Mouse (Mus musculus): Measurements from ENCODE around the gene Josd1. TPM values are rescaled to one million over a fixed set of nuclear protein-coding genes. Genes with fewer than 3 reads are reported as not detected.
A peak's percentile ranks its signal among the peaks of the same experiment; 100 is the strongest.

The Josd1 gene
- polyA plus RNA-seq, 1 experiment, result 40.6 TPM

DNA sequence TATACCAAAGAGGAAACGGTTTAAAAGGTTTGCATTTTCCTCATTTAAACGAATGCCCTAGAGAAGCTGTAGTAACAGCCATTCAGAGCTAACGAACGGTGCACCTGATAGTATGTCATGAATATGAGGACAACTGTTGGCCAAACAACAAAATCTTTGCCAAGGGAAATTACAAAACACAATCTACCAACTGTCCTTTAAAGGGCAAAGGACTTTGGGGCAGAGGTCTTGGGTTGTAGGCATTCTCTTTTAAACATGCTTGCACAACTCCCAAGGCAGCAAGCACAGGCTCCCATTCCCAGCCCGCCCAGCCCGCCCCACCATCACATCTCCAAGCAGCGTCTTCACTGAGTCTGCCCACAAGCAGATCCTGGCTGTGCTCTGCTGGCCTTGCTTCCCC lies 43.8 kb upstream of the Josd1 start:
- H3K79me2 ChIP-seq (ENCODE audit: control insufficient read depth, insufficient read depth), result no peaks in the 10 kb centered on the region
- no peaks in the 10 kb centered on the region for H3K27me3 ChIP-seq (ENCODE audit: control insufficient read depth, insufficient read depth, insufficient read length)
- H3ac ChIP-seq (ENCODE audit: control insufficient read depth, insufficient read length), result no peak overlapping the region
- peaks cover 56% of the 10 kb centered on the region for H3K36me3 ChIP-seq (ENCODE audit: control insufficient read depth, insufficient read depth)
- H3K4me2 ChIP-seq (ENCODE audit: low read depth), result no peak overlapping the region
- TF ChIP-seq MYOD1 (IDR thresholded peaks at IDR 0.05; ENCODE audit: control insufficient read depth in 1 of 3, insufficient read length in 2 of 3, low read depth in 2 of 3) (no peak), USF1 (IDR thresholded peaks at IDR 0.05; ENCODE audit: low read depth) (no peak), POLR2AphosphoS2 (IDR thresholded peaks at IDR 0.05; ENCODE audit: insufficient read length, low read depth) (no peak), TCF12 (IDR thresholded peaks at IDR 0.05; ENCODE audit: insufficient read depth, poor library complexity, severe bottlenecking) (no peak), CEBPB (IDR thresholded peaks at IDR 0.05; ENCODE audit: insufficient read depth, poor library complexity, severe bottlenecking) (no peak), REST (IDR thresholded peaks at IDR 0.05; ENCODE audit: insufficient read depth, insufficient read length) (no peak), SRF (IDR thresholded peaks at IDR 0.05; ENCODE audit: control insufficient read depth, insufficient read length, low read depth) (no peak), TCF3 (IDR thresholded peaks at IDR 0.05; ENCODE audit: insufficient read length, low read depth) (no peak), E2F4 (IDR thresholded peaks at IDR 0.05; ENCODE audit: insufficient read depth) (no peak), MAX (IDR thresholded peaks at IDR 0.05; ENCODE audit: low read depth) (no peak), MYOG (IDR thresholded peaks at IDR 0.05; ENCODE audit: control insufficient read depth in 1 of 3, insufficient read depth in 1 of 3, insufficient read length in 2 of 3, low read depth in 2 of 3) (no peak), POLR2A (IDR thresholded peaks at IDR 0.05; ENCODE audit: insufficient read length, low read depth) (no peak)
- no peak overlapping the region for H3K4me3 ChIP-seq

DNA sequence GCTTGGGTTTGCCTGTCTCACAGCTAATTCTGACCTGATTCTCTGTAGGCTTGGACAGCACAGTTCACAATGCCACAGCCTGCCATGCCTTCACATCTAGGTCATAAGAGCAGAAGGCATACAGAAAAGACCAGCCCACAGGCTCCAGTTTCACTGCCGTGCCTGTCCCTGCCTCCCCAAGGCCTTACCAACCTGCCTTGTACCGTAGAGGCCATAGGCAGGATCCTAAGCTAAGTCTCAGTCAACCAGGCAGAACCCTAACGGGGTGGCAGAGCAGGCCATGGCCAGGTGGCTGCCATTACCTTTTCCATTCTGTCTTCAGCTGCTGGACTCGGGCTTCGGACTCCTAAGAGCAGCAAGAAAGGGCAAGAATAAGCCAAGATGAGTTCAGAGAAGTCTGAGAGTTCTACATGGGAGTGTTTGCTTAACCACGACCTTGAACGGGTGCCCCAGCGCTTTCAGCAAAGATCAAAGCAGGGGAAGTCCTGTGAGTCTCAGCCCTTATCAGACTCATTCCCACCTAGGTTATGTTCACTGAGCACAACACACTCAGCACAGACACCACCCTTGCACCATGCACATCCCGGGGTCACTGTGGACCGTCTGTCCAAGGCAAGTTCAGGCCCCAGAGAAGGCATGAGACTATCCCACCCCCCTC lies 41.1 kb upstream of the Josd1 start:
- H3K36me3 ChIP-seq (ENCODE audit: control insufficient read depth, insufficient read depth), result peaks cover 56% of the 10 kb centered on the region
- H3K4me2 ChIP-seq (ENCODE audit: low read depth), result no peak overlapping the region
- no peak overlapping the region for H3ac ChIP-seq (ENCODE audit: control insufficient read depth, insufficient read length)
- TF ChIP-seq TCF12 (IDR thresholded peaks at IDR 0.05; ENCODE audit: insufficient read depth, poor library complexity, severe bottlenecking), result no peak
- no peak for TF ChIP-seq MYOG (IDR thresholded peaks at IDR 0.05; ENCODE audit: control insufficient read depth in 1 of 3, insufficient read depth in 1 of 3, insufficient read length in 2 of 3, low read depth in 2 of 3)
- no peak for TF ChIP-seq TCF3 (IDR thresholded peaks at IDR 0.05; ENCODE audit: insufficient read length, low read depth)
- no peak for TF ChIP-seq POLR2AphosphoS2 (IDR thresholded peaks at IDR 0.05; ENCODE audit: insufficient read length, low read depth)
- no peak for TF ChIP-seq POLR2A (IDR thresholded peaks at IDR 0.05; ENCODE audit: insufficient read length, low read depth)
- no peak for TF ChIP-seq MAX (IDR thresholded peaks at IDR 0.05; ENCODE audit: low read depth)
- no peak for TF ChIP-seq E2F4 (IDR thresholded peaks at IDR 0.05; ENCODE audit: insufficient read depth)
- no peak for TF ChIP-seq CEBPB (IDR thresholded peaks at IDR 0.05; ENCODE audit: insufficient read depth, poor library complexity, severe bottlenecking)
- no peak for TF ChIP-seq MYOD1 (IDR thresholded peaks at IDR 0.05; ENCODE audit: control insufficient read depth in 1 of 3, insufficient read length in 2 of 3, low read depth in 2 of 3)
- TF ChIP-seq REST (IDR thresholded peaks at IDR 0.05; ENCODE audit: insufficient read depth, insufficient read length), result no peak
- no peak for TF ChIP-seq SRF (IDR thresholded peaks at IDR 0.05; ENCODE audit: control insufficient read depth, insufficient read length, low read depth)
- no peak for TF ChIP-seq USF1 (IDR thresholded peaks at IDR 0.05; ENCODE audit: low read depth)
- H3K27me3 ChIP-seq (ENCODE audit: control insufficient read depth, insufficient read depth, insufficient read length), result no peaks in the 10 kb centered on the region
- H3K4me3 ChIP-seq, result no peak overlapping the region
- no peaks in the 10 kb centered on the region for H3K79me2 ChIP-seq (ENCODE audit: control insufficient read depth, insufficient read depth)

DNA sequence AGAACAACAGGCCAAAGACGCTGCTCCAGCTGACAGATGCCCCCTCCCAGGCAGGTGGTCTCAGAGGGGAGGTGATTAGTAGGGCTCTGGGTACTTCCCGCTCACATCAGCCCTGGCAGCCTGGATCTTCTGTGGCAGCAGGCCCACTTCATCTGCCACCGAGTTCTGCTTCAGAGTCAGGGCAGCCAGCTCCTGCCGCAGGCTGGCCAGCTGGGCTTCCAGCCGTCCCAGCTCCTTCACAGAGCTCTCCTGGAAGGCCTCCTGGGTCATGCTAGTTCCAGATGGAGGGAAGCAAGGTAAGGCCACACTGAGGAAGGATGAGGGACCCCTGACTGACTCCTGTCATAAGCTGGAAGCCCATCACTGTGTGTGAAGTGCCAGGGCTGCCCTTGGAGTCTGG lies 40.6 kb upstream of the Josd1 start:
- Histone ChIP-seq H3K4me2 (ENCODE audit: low read depth) (no peak overlapping the region), H3ac (ENCODE audit: control insufficient read depth, insufficient read length) (no peak overlapping the region), H3K4me3 (no peak overlapping the region), H3K36me3 (ENCODE audit: control insufficient read depth, insufficient read depth) (peaks cover 54% of the 10 kb centered on the region), H3K27me3 (ENCODE audit: control insufficient read depth, insufficient read depth, insufficient read length) (no peaks in the 10 kb centered on the region), H3K79me2 (ENCODE audit: control insufficient read depth, insufficient read depth) (no peaks in the 10 kb centered on the region)
- TF ChIP-seq POLR2AphosphoS2 (IDR thresholded peaks at IDR 0.05; ENCODE audit: insufficient read length, low read depth) (no peak), USF1 (IDR thresholded peaks at IDR 0.05; ENCODE audit: low read depth) (no peak), TCF3 (IDR thresholded peaks at IDR 0.05; ENCODE audit: insufficient read length, low read depth) (no peak), E2F4 (IDR thresholded peaks at IDR 0.05; ENCODE audit: insufficient read depth) (no peak)

DNA sequence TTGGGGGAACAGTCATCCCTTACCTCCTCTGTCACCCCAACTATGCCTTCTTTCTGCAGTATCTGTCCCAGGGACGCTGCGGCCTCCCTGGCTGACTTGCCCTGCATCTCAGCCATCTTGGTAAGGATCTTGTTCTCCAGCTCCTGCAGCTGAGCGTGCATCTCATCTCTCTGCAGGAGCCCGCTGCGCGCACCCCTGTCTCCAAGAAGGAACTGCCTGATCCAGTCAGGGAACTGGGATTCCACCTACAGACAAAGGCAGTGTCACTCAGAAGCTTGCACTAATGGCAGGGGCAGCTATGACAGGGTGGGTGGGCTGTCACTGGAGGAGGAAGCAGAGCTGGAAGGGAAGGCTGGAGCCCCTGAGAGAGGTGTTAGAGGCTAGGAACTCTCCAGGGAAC lies 40.1 kb upstream of the Josd1 start:
- Histone ChIP-seq H3K36me3 (ENCODE audit: control insufficient read depth, insufficient read depth) (peaks cover 49% of the 10 kb centered on the region), H3K79me2 (ENCODE audit: control insufficient read depth, insufficient read depth) (no peaks in the 10 kb centered on the region), H3ac (ENCODE audit: control insufficient read depth, insufficient read length) (no peak overlapping the region), H3K27me3 (ENCODE audit: control insufficient read depth, insufficient read depth, insufficient read length) (no peaks in the 10 kb centered on the region), H3K4me3 (no peak overlapping the region), H3K4me2 (ENCODE audit: low read depth) (no peak overlapping the region)
- TF ChIP-seq USF1 (IDR thresholded peaks at IDR 0.05; ENCODE audit: low read depth), result no peak
- TF ChIP-seq POLR2A (IDR thresholded peaks at IDR 0.05; ENCODE audit: insufficient read length, low read depth), result peak; percentile 15

DNA sequence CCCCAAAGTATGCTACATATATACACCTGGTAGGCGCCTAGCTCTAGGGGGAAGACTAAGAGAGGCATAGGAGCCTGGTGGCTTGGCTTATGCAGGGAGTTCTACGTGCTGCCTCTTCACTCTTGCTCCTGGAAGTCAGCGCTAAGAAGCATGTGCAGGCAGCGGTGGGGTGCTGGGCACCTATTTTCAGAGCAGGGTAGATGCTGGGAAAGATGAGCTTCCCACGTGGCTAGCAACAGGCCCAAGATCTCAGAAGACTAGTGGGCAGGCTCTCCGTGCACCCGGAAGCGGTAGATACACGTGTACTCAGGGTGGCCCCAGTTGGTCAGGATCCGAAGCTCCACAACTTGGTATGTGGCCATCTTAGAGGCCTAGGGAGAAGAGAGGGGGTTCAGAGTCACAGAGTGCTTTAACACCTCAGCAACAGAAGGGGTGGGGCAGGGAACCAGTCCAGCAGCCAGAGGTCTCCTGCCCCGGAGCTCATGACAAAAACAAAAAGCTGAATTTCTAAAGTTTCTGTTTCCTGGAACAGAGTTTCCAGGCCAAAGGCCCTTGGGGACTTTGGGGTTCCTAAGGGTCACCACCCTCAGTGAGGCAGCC lies 37.6 kb upstream of the Josd1 start:
- Histone ChIP-seq H3K4me3 (no peak overlapping the region), H3K27me3 (ENCODE audit: control insufficient read depth, insufficient read depth, insufficient read length) (no peaks in the 10 kb centered on the region), H3K36me3 (ENCODE audit: control insufficient read depth, insufficient read depth) (peaks cover 34% of the 10 kb centered on the region), H3K79me2 (ENCODE audit: control insufficient read depth, insufficient read depth) (no peaks in the 10 kb centered on the region), H3ac (ENCODE audit: control insufficient read depth, insufficient read length) (no peak overlapping the region), H3K4me2 (ENCODE audit: low read depth) (no peak overlapping the region)
- TF ChIP-seq POLR2AphosphoS2 (IDR thresholded peaks at IDR 0.05; ENCODE audit: insufficient read length, low read depth) (no peak), MYOG (IDR thresholded peaks at IDR 0.05; ENCODE audit: control insufficient read depth in 1 of 3, insufficient read depth in 1 of 3, insufficient read length in 2 of 3, low read depth in 2 of 3) (no peak), USF1 (IDR thresholded peaks at IDR 0.05; ENCODE audit: low read depth) (no peak), POLR2A (IDR thresholded peaks at IDR 0.05; ENCODE audit: insufficient read length, low read depth) (no peak), REST (IDR thresholded peaks at IDR 0.05; ENCODE audit: insufficient read depth, insufficient read length) (no peak), E2F4 (IDR thresholded peaks at IDR 0.05; ENCODE audit: insufficient read depth) (no peak), TCF3 (IDR thresholded peaks at IDR 0.05; ENCODE audit: insufficient read length, low read depth) (no peak), TCF12 (IDR thresholded peaks at IDR 0.05; ENCODE audit: insufficient read depth, poor library complexity, severe bottlenecking) (no peak), MAX (IDR thresholded peaks at IDR 0.05; ENCODE audit: low read depth) (no peak), SRF (IDR thresholded peaks at IDR 0.05; ENCODE audit: control insufficient read depth, insufficient read length, low read depth) (no peak), MYOD1 (IDR thresholded peaks at IDR 0.05; ENCODE audit: control insufficient read depth in 1 of 3, insufficient read length in 2 of 3, low read depth in 2 of 3) (no peak), CEBPB (IDR thresholded peaks at IDR 0.05; ENCODE audit: insufficient read depth, poor library complexity, severe bottlenecking) (no peak)
